Mouse (Mus musculus): ENCODE measurements around the gene Nectin2. TPM values are rescaled to one million over a fixed set of nuclear protein-coding genes. Genes with fewer than 3 reads are reported as not detected.
A peak's percentile ranks its signal among the peaks of the same experiment; 100 is the strongest.

Gene Nectin2
- polyA plus RNA-seq, 1 experiment = 71.8 TPM

DNA sequence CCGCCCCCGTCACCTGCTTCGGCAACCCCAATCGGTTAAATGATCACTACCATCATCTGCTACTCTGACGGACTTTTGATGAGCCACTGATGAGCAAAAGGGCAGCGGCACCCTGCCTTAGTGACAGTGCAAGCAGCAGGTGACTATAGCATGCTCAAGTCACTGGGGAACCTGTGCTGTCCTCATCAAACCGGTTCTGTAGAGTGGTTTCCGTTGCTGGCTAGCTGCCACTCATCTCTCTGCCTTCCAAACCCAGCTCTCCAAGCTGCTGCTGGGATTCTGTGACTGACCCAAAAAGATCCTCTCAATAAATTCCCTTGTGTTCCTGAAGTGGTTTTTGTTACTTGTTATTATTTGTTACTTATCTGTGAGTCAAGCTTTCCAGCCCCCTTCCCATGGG, 28.4 kb upstream of the Nectin2 start:
- H3K27me3 ChIP-seq (ENCODE audit: control insufficient read depth, insufficient read depth, low read length) = no peaks in the 10 kb centered on the region
- no peaks in the 10 kb centered on the region for H3K36me3 ChIP-seq (ENCODE audit: control insufficient read depth, insufficient read depth, low read length)
- H3K4me3 ChIP-seq (ENCODE audit: control insufficient read depth, low read depth, low read length) = no peak overlapping the region
- no peak overlapping the region for H3K27ac ChIP-seq (ENCODE audit: control insufficient read depth, insufficient read depth, low read depth, low read length)
- peaks cover 3% of the 10 kb centered on the region for H3K4me1 ChIP-seq (ENCODE audit: control insufficient read depth, insufficient read depth, low read length)
- TF ChIP-seq POLR2A (IDR thresholded peaks at IDR 0.05; ENCODE audit: control insufficient read depth, low read depth, low read length) = no peak
- TF ChIP-seq CTCF (IDR thresholded peaks at IDR 0.05; ENCODE audit: control insufficient read depth, insufficient read depth, insufficient replicate concordance, low read depth, low read length) = no peak

DNA sequence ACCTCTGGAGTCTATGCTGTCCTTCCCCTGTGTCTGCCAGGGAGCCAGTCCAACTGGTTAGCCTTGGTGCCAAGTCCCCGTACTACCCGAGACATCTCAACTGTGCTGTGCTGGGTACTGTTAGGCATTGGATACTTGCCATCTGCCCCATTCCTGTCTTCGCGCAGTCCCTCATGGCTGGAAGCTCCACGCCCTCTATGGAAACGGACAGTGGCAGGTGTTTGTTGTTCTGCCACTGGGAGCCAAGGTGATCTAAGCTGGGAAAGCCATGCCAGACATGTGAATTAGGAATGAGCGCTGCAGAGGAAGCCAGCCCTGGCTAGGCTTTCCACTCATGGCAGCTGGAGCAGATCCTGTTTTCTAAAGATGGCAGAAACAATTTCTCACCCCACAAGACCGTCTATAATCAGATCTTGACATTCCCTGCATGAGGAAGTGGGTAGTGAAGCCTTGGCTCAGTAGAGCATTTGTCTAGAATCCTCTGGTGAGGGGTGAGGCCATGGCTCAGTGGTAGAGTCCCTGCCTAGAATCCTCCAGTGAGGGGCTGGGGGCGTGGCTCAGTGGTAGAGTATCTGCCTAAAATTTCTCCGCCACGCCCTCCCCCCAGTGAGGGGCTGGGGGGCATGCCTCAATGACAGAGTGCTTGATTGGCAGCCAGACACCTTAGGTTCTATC, 26.9 kb upstream of the Nectin2 start:
- Histone ChIP-seq H3K27me3 (ENCODE audit: control insufficient read depth, insufficient read depth, low read length) (no peaks in the 10 kb centered on the region), H3K4me1 (ENCODE audit: control insufficient read depth, insufficient read depth, low read length) (peaks cover 3% of the 10 kb centered on the region), H3K36me3 (ENCODE audit: control insufficient read depth, insufficient read depth, low read length) (no peaks in the 10 kb centered on the region), H3K4me3 (ENCODE audit: control insufficient read depth, low read depth, low read length) (no peak overlapping the region), H3K27ac (ENCODE audit: control insufficient read depth, insufficient read depth, low read depth, low read length) (no peak overlapping the region)
- TF ChIP-seq POLR2A (IDR thresholded peaks at IDR 0.05; ENCODE audit: control insufficient read depth, low read depth, low read length) = no peak
- no peak for TF ChIP-seq CTCF (IDR thresholded peaks at IDR 0.05; ENCODE audit: control insufficient read depth, insufficient read depth, insufficient replicate concordance, low read depth, low read length)

DNA sequence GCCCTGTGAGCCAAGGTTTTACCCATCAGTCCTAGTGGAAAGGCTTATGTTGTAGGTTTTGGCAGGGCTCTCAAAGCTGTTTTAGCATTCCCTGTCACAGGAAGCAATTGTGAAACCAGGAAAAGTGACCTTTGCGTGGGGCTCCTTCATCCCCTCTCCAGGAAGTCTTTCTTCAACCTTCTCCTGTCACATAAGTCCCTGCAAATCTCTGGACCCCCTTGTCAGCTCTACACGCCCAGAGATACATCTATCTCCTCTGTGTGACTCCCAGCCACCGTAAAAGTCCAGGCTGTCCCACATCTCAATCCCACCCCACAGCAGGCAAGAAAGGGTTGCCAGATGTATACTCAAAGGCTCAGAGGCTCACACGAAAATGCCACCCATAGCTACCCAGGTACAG, 21.4 kb upstream of the Nectin2 start:
- TF ChIP-seq POLR2A (IDR thresholded peaks at IDR 0.05; ENCODE audit: control insufficient read depth, low read depth, low read length) (no peak), CTCF (IDR thresholded peaks at IDR 0.05; ENCODE audit: control insufficient read depth, insufficient read depth, insufficient replicate concordance, low read depth, low read length) (no peak)
- Histone ChIP-seq H3K4me3 (ENCODE audit: control insufficient read depth, low read depth, low read length) (no peak overlapping the region), H3K27me3 (ENCODE audit: control insufficient read depth, insufficient read depth, low read length) (no peaks in the 10 kb centered on the region), H3K27ac (ENCODE audit: control insufficient read depth, insufficient read depth, low read depth, low read length) (no peak overlapping the region), H3K36me3 (ENCODE audit: control insufficient read depth, insufficient read depth, low read length) (no peaks in the 10 kb centered on the region), H3K4me1 (ENCODE audit: control insufficient read depth, insufficient read depth, low read length) (peaks cover 18% of the 10 kb centered on the region)

DNA sequence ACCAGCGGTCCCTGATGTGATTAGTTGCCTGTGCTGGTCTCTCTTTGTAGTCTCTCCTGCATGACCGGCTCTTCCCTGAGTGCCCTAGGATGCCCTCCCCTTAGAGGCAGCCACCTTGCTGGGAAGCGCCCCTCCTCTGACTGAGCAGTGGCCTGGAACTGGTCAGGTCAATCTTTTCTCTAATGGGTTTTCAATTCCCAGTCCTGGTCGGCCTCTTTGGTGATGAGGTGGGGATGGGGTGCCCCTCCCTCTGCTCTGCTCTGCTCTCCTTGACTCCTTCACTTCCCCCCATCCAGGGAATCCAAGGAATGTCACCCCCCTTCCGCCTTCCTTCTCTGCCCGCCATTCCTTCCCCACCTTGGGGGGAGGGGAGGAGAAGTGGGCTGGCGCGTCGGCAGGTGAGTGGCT, 20.7 kb upstream of the Nectin2 start, which contains the start of gene Bcam:
Bcam (minus strand) TSS at position 33 of the 408 bp plus-strand sequence.
- H3K36me3 ChIP-seq (ENCODE audit: control insufficient read depth, insufficient read depth, low read length) = no peaks in the 10 kb centered on the region
- TF ChIP-seq CTCF (IDR thresholded peaks at IDR 0.05; ENCODE audit: control insufficient read depth, insufficient read depth, insufficient replicate concordance, low read depth, low read length) = no peak
- no peak for TF ChIP-seq POLR2A (IDR thresholded peaks at IDR 0.05; ENCODE audit: control insufficient read depth, low read depth, low read length)
- H3K4me3 ChIP-seq (ENCODE audit: control insufficient read depth, low read depth, low read length) = peak within 1 kb of the TSS; percentile 65
- H3K27me3 ChIP-seq (ENCODE audit: control insufficient read depth, insufficient read depth, low read length) = no peaks in the 10 kb centered on the region
- H3K27ac ChIP-seq (ENCODE audit: control insufficient read depth, insufficient read depth, low read depth, low read length) = no peak within 1 kb of the TSS; the same call in none of the 2 replicates
- peaks cover 20% of the 10 kb centered on the region for H3K4me1 ChIP-seq (ENCODE audit: control insufficient read depth, insufficient read depth, low read length)

DNA sequence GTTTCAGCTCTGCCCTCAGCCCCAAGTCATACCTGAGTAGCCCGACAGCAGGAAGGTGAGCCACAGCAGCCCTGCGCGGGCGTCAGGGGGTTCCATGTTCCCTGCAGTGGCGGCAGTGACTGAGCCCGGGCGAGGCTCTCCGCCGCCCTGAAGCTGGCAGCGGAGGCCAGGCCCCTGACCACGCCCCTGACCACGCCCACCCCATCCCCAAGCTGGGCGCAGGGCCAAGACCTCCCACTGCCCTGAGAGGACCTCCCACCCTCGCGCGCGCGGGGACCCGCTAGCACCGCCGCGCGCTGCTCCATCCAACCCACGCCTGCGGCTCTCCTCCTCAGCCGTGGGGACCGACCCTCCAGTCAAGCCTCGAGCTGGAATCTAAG, 20.1 kb upstream of the Nectin2 start:
- Histone ChIP-seq H3K27ac (ENCODE audit: control insufficient read depth, insufficient read depth, low read depth, low read length) (no peak overlapping the region; the same call in 1 of the 2 replicates), H3K27me3 (ENCODE audit: control insufficient read depth, insufficient read depth, low read length) (no peaks in the 10 kb centered on the region)

DNA sequence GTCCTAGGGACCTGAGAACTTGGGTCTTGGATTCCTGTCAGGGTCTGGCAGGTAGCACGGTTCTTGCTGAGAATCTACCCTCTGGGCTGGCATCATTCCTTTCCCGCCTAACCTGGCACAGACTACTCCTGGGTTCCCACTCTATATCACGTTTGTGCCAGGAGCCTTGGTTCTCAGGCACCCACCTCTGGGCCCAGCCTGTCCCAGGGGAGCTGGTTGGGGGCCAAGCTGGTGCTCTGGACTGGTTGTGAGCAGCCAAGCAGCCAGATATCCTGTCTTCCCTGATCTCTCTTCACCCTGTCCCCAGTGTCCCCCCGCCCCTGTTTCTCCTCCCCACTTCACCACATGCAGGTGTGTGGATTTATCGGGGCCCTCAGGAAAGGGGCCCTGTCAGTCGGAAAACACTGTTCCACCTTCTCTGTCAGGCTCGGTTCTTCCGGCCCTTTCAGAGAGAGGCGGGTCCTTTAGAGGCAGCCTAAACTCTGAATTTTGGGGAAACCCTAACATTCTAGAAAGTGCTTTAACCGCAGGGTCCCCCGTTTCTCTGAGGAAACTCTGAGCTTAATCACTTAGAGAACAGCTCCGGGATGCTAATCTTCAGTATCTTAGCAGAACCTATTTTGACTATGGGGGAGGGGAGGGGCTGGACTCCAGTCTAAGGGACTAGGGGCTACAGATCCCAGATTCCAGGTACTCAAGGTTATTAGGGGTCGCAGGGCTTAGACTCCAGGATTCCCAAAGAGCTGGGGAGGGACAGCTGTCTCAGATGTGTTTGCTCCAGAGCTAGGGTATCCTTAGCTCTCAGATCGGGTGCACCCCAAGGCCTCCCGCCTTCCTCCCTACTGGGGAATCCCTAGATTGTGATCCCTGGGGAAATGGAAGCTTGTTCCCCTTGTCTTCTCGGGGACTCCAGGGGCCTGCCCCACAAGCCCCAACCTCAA, 19.4 kb upstream of the Nectin2 start:
- Histone ChIP-seq H3K27ac (ENCODE audit: control insufficient read depth, insufficient read depth, low read depth, low read length) (no peak overlapping the region; the same call in 1 of the 2 replicates), H3K4me3 (ENCODE audit: control insufficient read depth, low read depth, low read length) (peak overlapping the region; percentile 65)
- TF ChIP-seq CTCF (IDR thresholded peaks at IDR 0.05; ENCODE audit: control insufficient read depth, insufficient read depth, insufficient replicate concordance, low read depth, low read length) (no peak), POLR2A (IDR thresholded peaks at IDR 0.05; ENCODE audit: control insufficient read depth, low read depth, low read length) (no peak)

More for the DNA sequence above, 20.1 kb upstream of the Nectin2 start:
- TF ChIP-seq POLR2A (IDR thresholded peaks at IDR 0.05; ENCODE audit: control insufficient read depth, low read depth, low read length) (no peak), CTCF (IDR thresholded peaks at IDR 0.05; ENCODE audit: control insufficient read depth, insufficient read depth, insufficient replicate concordance, low read depth, low read length) (no peak)
- peak overlapping the region; percentile 65 for H3K4me3 ChIP-seq (ENCODE audit: control insufficient read depth, low read depth, low read length)
- H3K36me3 ChIP-seq (ENCODE audit: control insufficient read depth, insufficient read depth, low read length) = no peaks in the 10 kb centered on the region
- peaks cover 21% of the 10 kb centered on the region for H3K4me1 ChIP-seq (ENCODE audit: control insufficient read depth, insufficient read depth, low read length)

DNA sequence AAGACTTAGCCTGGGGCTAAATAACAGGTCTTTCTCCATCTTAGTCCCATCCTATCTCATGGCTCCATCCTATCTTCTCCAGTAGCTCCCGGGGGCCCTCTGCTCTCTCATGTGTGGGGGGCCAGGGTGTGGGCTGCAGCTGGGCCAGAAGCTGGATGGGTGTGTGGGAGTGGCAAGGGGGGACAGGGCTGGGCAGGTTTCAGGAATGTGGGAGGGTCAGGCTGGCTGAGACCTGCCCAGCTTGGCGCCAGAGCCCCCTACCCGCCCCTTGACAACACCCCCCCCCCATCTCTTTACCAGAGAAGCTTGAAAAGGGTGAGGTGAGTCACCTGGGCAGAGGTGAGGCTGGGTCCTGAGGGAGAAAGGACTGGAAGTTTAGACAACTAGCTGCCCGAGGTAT, 18.7 kb upstream of the Nectin2 start:
- TF ChIP-seq CTCF (IDR thresholded peaks at IDR 0.05; ENCODE audit: control insufficient read depth, insufficient read depth, insufficient replicate concordance, low read depth, low read length) (no peak), POLR2A (IDR thresholded peaks at IDR 0.05; ENCODE audit: control insufficient read depth, low read depth, low read length) (no peak)
- peaks cover 33% of the 10 kb centered on the region for H3K4me1 ChIP-seq (ENCODE audit: control insufficient read depth, insufficient read depth, low read length)
- H3K27ac ChIP-seq (ENCODE audit: control insufficient read depth, insufficient read depth, low read depth, low read length) = no peak overlapping the region
- no peak overlapping the region for H3K4me3 ChIP-seq (ENCODE audit: control insufficient read depth, low read depth, low read length)
- H3K27me3 ChIP-seq (ENCODE audit: control insufficient read depth, insufficient read depth, low read length) = no peaks in the 10 kb centered on the region
- H3K36me3 ChIP-seq (ENCODE audit: control insufficient read depth, insufficient read depth, low read length) = no peaks in the 10 kb centered on the region

More for the DNA sequence above, 19.4 kb upstream of the Nectin2 start:
- Histone ChIP-seq H3K4me1 (ENCODE audit: control insufficient read depth, insufficient read depth, low read length) (peaks cover 26% of the 10 kb centered on the region), H3K36me3 (ENCODE audit: control insufficient read depth, insufficient read depth, low read length) (no peaks in the 10 kb centered on the region), H3K27me3 (ENCODE audit: control insufficient read depth, insufficient read depth, low read length) (no peaks in the 10 kb centered on the region)

Data from testis, adult 2 months (tissue).